Mouse (Mus musculus) midbrain, embryonic 14.5 days (tissue): ENCODE measurements around the gene Nlrp6. TPM values are rescaled to one million over a fixed set of nuclear protein-coding genes. Genes with fewer than 3 reads are reported as not detected.

ENCODE experiments used
- ATAC-seq: fragments of 200-750 bp; cut with Nextera tagmentation; 2 replicates; pipeline ENCODE4 v1.8.0; 2017; ENCODE audit warnings: moderate number of reproducible peaks, moderate library complexity; ENCODE audit not compliant: low FRiP score, low TSS enrichment
- DNase-seq: peaks from one replicate; pipeline ENCODE4 v3.0.0-alpha.2; 2015
- H3K27ac ChIP-seq: fragments of 300-500 bp; sonication (generic); replicated peaks from 2 replicates; pipeline ENCODE4 v1.5.1; 2014; ENCODE audit warnings: mild to moderate bottlenecking, low read depth, low read length, moderate library complexity
- H3K27me3 ChIP-seq: fragments of 300-500 bp; sonication (generic); 2 replicates; pipeline ENCODE4 v1.6.1; 2014; ENCODE audit warnings: low read length, control low read depth, mixed read lengths; ENCODE audit not compliant: control insufficient read depth, insufficient read depth
- H3K36me3 ChIP-seq: fragments of 300-500 bp; sonication (generic); 2 replicates; pipeline ENCODE4 v1.6.1; 2014; ENCODE audit warnings: low read length, control low read depth; ENCODE audit not compliant: control insufficient read depth, insufficient read depth
- H3K4me1 ChIP-seq: fragments of 300-500 bp; sonication (generic); 2 replicates; pipeline ENCODE4 v1.6.1; 2014; ENCODE audit warnings: mild to moderate bottlenecking, antibody characterized with exemption, low read length, control low read depth; ENCODE audit not compliant: control insufficient read depth, insufficient read depth
- H3K4me2 ChIP-seq: fragments of 300-500 bp; sonication (generic); 2 replicates; pipeline ENCODE4 v1.6.1; 2014; ENCODE audit warnings: mild to moderate bottlenecking, low read length, moderate library complexity
- H3K4me3 ChIP-seq: fragments of 300-500 bp; sonication (generic); replicated peaks from 2 replicates; pipeline ENCODE4 v1.5.1; 2014; ENCODE audit warnings: low read depth, low read length
- H3K9ac ChIP-seq: fragments of 300-500 bp; sonication (generic); replicated peaks from 2 replicates; pipeline ENCODE4 v1.6.1; 2014; ENCODE audit warnings: mild to moderate bottlenecking, low read length, moderate library complexity
- H3K9me3 ChIP-seq: fragments of 300-500 bp; sonication (generic); 2 replicates; pipeline ENCODE4 v1.6.1; 2016; ENCODE audit warnings: low read length, control low read depth, mixed read lengths; ENCODE audit not compliant: control insufficient read depth
- WGBS: fragments of 180-500 bp; shearing (Covaris S2); extraction: QIAGEN DNeasy Blood & Tissue Kit; methylation state at CpG from one replicate; pipeline ENCODE4 v1.1.7; 2014; 5-methylcytosine and 5-hydroxymethylcytosine counted together
- polyA plus RNA-seq: library from polyadenylated mRNA; unstranded; fragments of >200 nt; fragmentation: Nextera tagmentation; extraction: Ambion mirVana; gene quantifications from 2 replicates; pipeline ENCODE4 v1.2.1, GENCODE M21; 2014

Nlrp6 gene
- polyA plus RNA-seq, 1 experiment from 2014 or later = 0.32 TPM

- ATAC-seq (no peak), DNase-seq (no peak)
- Histone ChIP-seq H3K27ac (no peak overlapping the region), H3K27me3 (no peaks in the 10 kb centered on the region), H3K4me1 (0 out of 2 replicates have a peak, but pooled peaks cover 3% of the 10 kb centered on the region), H3K4me2 (no peak overlapping the region), H3K36me3 (no peaks in the 10 kb centered on the region), H3K9me3 (no peaks in the 10 kb centered on the region), H3K4me3 (no peak overlapping the region), H3K9ac (no peak overlapping the region)
- WGBS = 86% methylated on average over 13 of the region's 13 CpGs
Observed at GRCm38 (mm10) chr7:140907131-140907530, 13.6 kb upstream of the Nlrp6 start.

GRCm38 (mm10) chr7:140907697-140908096 lies 13.0 kb upstream of the Nlrp6 start:
- H3K4me1 ChIP-seq = 0 out of 2 replicates have a peak, but pooled peaks cover 3% of the 10 kb centered on the region
- H3K36me3 ChIP-seq = no peaks in the 10 kb centered on the region
- H3K27ac ChIP-seq = no peak overlapping the region
- no peak overlapping the region for H3K4me2 ChIP-seq
- ATAC-seq = no peak
- 83% methylated on average over 7 of the region's 7 CpGs for WGBS
- H3K9ac ChIP-seq = no peak overlapping the region
- H3K4me3 ChIP-seq = no peak overlapping the region
- H3K27me3 ChIP-seq = no peaks in the 10 kb centered on the region
- H3K9me3 ChIP-seq = no peaks in the 10 kb centered on the region
- no peak for DNase-seq

- no peak overlapping the region; the same call in 1 of the 2 replicates for H3K4me2 ChIP-seq
- no peak overlapping the region for H3K4me3 ChIP-seq
- H3K9me3 ChIP-seq = no peaks in the 10 kb centered on the region
- no peak overlapping the region for H3K27ac ChIP-seq
- DNase-seq = no peak
- H3K9ac ChIP-seq = no peak overlapping the region
- no peaks in the 10 kb centered on the region for H3K27me3 ChIP-seq
- 52% methylated on average over 7 of the region's 7 CpGs for WGBS
- H3K36me3 ChIP-seq = no peaks in the 10 kb centered on the region
- ATAC-seq = no peak
- H3K4me1 ChIP-seq = 0 out of 2 replicates have a peak, but pooled peaks cover 3% of the 10 kb centered on the region
Observed at GRCm38 (mm10) chr7:140908181-140908580, 12.5 kb upstream of the Nlrp6 start.

GRCm38 (mm10) chr7:140908634-140909107 lies 12.0 kb upstream of the Nlrp6 start:
- H3K36me3 ChIP-seq = no peaks in the 10 kb centered on the region
- H3K27me3 ChIP-seq = no peaks in the 10 kb centered on the region
- WGBS = 1% methylated on average over 19 of the region's 19 CpGs
- peak; percentile 88 for DNase-seq
- peak overlapping the region; percentile 62 for H3K4me2 ChIP-seq
- 0 out of 2 replicates have a peak, but pooled peaks cover 3% of the 10 kb centered on the region for H3K4me1 ChIP-seq
- H3K9me3 ChIP-seq = no peaks in the 10 kb centered on the region
- peak; percentile 43; the same call in 1 of the 2 replicates for ATAC-seq
- no peak overlapping the region for H3K27ac ChIP-seq
- H3K4me3 ChIP-seq = peak overlapping the region; percentile 26
- 0 out of 2 replicates have a peak overlapping the region, but pooled peaks have one; percentile 23 for H3K9ac ChIP-seq

- H3K27me3 ChIP-seq = no peaks in the 10 kb centered on the region
- no peak for ATAC-seq
- no peak overlapping the region for H3K4me3 ChIP-seq
- no peaks in the 10 kb centered on the region for H3K9me3 ChIP-seq
- H3K9ac ChIP-seq = no peak overlapping the region
- H3K27ac ChIP-seq = no peak overlapping the region
- no peaks in the 10 kb centered on the region for H3K36me3 ChIP-seq
- WGBS = 78% methylated on average over 3 of the region's 3 CpGs
- no peak overlapping the region for H3K4me2 ChIP-seq
- no peak for DNase-seq
- 0 out of 2 replicates have a peak, but pooled peaks cover 3% of the 10 kb centered on the region for H3K4me1 ChIP-seq
Observed at GRCm38 (mm10) chr7:140912293-140912692, 8.4 kb upstream of the Nlrp6 start.

GRCm38 (mm10) chr7:140912846-140913482 lies 7.7 kb upstream of the Nlrp6 start:
- H3K9me3 ChIP-seq = no peaks in the 10 kb centered on the region
- no peak overlapping the region for H3K27ac ChIP-seq
- no peak overlapping the region for H3K4me2 ChIP-seq
- 0 out of 2 replicates have a peak, but pooled peaks cover 3% of the 10 kb centered on the region for H3K4me1 ChIP-seq
- no peak overlapping the region for H3K4me3 ChIP-seq
- 82% methylated on average over 5 of the region's 5 CpGs for WGBS
- no peaks in the 10 kb centered on the region for H3K36me3 ChIP-seq
- H3K9ac ChIP-seq = no peak overlapping the region
- no peaks in the 10 kb centered on the region for H3K27me3 ChIP-seq
- DNase-seq = no peak
- ATAC-seq = no peak

- Histone ChIP-seq H3K4me2 (no peak overlapping the region), H3K4me1 (no peaks in the 10 kb centered on the region), H3K27ac (no peak overlapping the region), H3K4me3 (no peak overlapping the region), H3K9ac (no peak overlapping the region), H3K27me3 (no peaks in the 10 kb centered on the region), H3K36me3 (no peaks in the 10 kb centered on the region), H3K9me3 (no peaks in the 10 kb centered on the region)
- DNase-seq (no peak), ATAC-seq (no peak)
- 85% methylated on average over 8 of the region's 8 CpGs for WGBS
Observed at GRCm38 (mm10) chr7:140914031-140914690, 6.5 kb upstream of the Nlrp6 start.

- Histone ChIP-seq H3K9ac (no peak overlapping the region), H3K4me2 (no peak overlapping the region), H3K4me3 (no peak overlapping the region), H3K36me3 (no peaks in the 10 kb centered on the region), H3K4me1 (0 out of 2 replicates have a peak, but pooled peaks cover 11% of the 10 kb centered on the region), H3K9me3 (no peaks in the 10 kb centered on the region), H3K27me3 (peaks cover 48% of the 10 kb centered on the region), H3K27ac (no peak overlapping the region)
- ATAC-seq (no peak), DNase-seq (no peak)
- WGBS = 81% methylated on average over 4 of the region's 4 CpGs
Observed at GRCm38 (mm10) chr7:140919911-140920310, 791 bp upstream of the Nlrp6 start.
